Mouse (Mus musculus) ZHBTc4 (cell line): ENCODE measurements around the gene Pdss2.
"Not testable (repeated sequence)": the region's sequence is repeated elsewhere in the genome, so short reads cannot be mapped to it uniquely, and the experiment has no call there.

Experiments used
- DNase-seq: peaks from one replicate; pipeline ENCODE4 v3.0.0-alpha.2; 2011; ENCODE audit warnings: low read depth, low spot score

The Pdss2 gene

GRCm38 (mm10) chr10:43242215-43242614 lies 20.9 kb downstream of the Pdss2 start:
- no peak for DNase-seq

GRCm38 (mm10) chr10:43244262-43244806 lies 23.0 kb downstream of the Pdss2 start:
- no peak for DNase-seq

GRCm38 (mm10) chr10:43245461-43246200 lies 24.3 kb downstream of the Pdss2 start:
- DNase-seq: no peak

- DNase-seq: peak; percentile 58
These were observed 26.7 kb downstream of the Pdss2 start for GRCm38 (mm10) chr10:43247994-43248393.

- no peak for DNase-seq
These were observed 31.0 kb downstream of the Pdss2 start for GRCm38 (mm10) chr10:43252324-43252723.

GRCm38 (mm10) chr10:43256965-43257364 lies 35.7 kb downstream of the Pdss2 start:
- not testable (repeated sequence) for DNase-seq

- DNase-seq: not testable (repeated sequence)
These were observed 36.2 kb downstream of the Pdss2 start for GRCm38 (mm10) chr10:43257500-43257899.

GRCm38 (mm10) chr10:43271318-43271717 lies 50.0 kb downstream of the Pdss2 start:
- no peak for DNase-seq

- DNase-seq: no peak
These were observed 51.1 kb downstream of the Pdss2 start for GRCm38 (mm10) chr10:43272381-43272780.

- no peak for DNase-seq
These were observed 51.8 kb downstream of the Pdss2 start for GRCm38 (mm10) chr10:43273057-43273456.

GRCm38 (mm10) chr10:43275446-43275845 lies 54.2 kb downstream of the Pdss2 start:
- no peak for DNase-seq

- peak; percentile 19 for DNase-seq
These were observed 54.9 kb downstream of the Pdss2 start for GRCm38 (mm10) chr10:43276116-43276659.

GRCm38 (mm10) chr10:43277266-43278145 lies 56.2 kb downstream of the Pdss2 start:
- DNase-seq: no peak

GRCm38 (mm10) chr10:43279637-43280288 lies 58.5 kb downstream of the Pdss2 start:
- no peak for DNase-seq

- no peak for DNase-seq
These were observed 64.3 kb downstream of the Pdss2 start for GRCm38 (mm10) chr10:43285541-43285940.

GRCm38 (mm10) chr10:43290638-43291230 lies 69.4 kb downstream of the Pdss2 start:
- DNase-seq: no peak

GRCm38 (mm10) chr10:43291333-43291736 lies 70.0 kb downstream of the Pdss2 start:
- DNase-seq: no peak

- peak; percentile 57 for DNase-seq
These were observed 71.2 kb downstream of the Pdss2 start for GRCm38 (mm10) chr10:43292454-43292853.

GRCm38 (mm10) chr10:43294331-43294730 lies 73.0 kb downstream of the Pdss2 start:
- no peak for DNase-seq

GRCm38 (mm10) chr10:43308105-43308810 lies 87.0 kb downstream of the Pdss2 start:
- DNase-seq: no peak
